Mouse (Mus musculus): Measurements from ENCODE around the gene Mmd2.

The Mmd2 gene

GRCm38 (mm10) chr5:142549441-142549840 lies 59.2 kb downstream of the Mmd2 start:
- CTCF ChIA-PET, result no interaction called here

- CTCF ChIA-PET, result no interaction called here
Measured at GRCm38 (mm10) chr5:142547066-142547465, 61.5 kb downstream of the Mmd2 start.

- CTCF ChIA-PET, result no interaction called here
Measured at GRCm38 (mm10) chr5:142546344-142546743, 62.3 kb downstream of the Mmd2 start.

GRCm38 (mm10) chr5:142545014-142545795 lies 63.4 kb downstream of the Mmd2 start:
- CTCF ChIA-PET, result no interaction called here

GRCm38 (mm10) chr5:142537286-142537685 lies 71.3 kb downstream of the Mmd2 start:
- CTCF ChIA-PET, result no interaction called here

GRCm38 (mm10) chr5:142535388-142535787 lies 73.2 kb downstream of the Mmd2 start:
- CTCF ChIA-PET, result no interaction called here

GRCm38 (mm10) chr5:142529915-142530314 lies 78.7 kb downstream of the Mmd2 start, which contains the start of gene Papolb:
Gene Papolb, minus strand, starts transcription at chr5:142530076.
- CTCF ChIA-PET, result no interaction called here

GRCm38 (mm10) chr5:142524711-142525464 lies 83.7 kb downstream of the Mmd2 start:
- CTCF ChIA-PET, result no interaction called here

GRCm38 (mm10) chr5:142521195-142521866 lies 87.3 kb downstream of the Mmd2 start:
- CTCF ChIA-PET, result no interaction called here

- CTCF ChIA-PET, result no interaction called here
Measured at GRCm38 (mm10) chr5:142520360-142520759, 88.2 kb downstream of the Mmd2 start.

- CTCF ChIA-PET, result no interaction called here
Measured at GRCm38 (mm10) chr5:142518973-142519372, 89.6 kb downstream of the Mmd2 start.

Measured in spleen, embryonic (tissue).